Mouse (Mus musculus) CH12.LX (cell line): ENCODE results near the gene Sgca. TPM values are rescaled to one million over a fixed set of nuclear protein-coding genes. Genes with fewer than 3 reads are reported as not detected.

Experiments used
- DNase-seq: peaks from one replicate; pipeline ENCODE4 v3.0.0-alpha.2; 2013; ENCODE audit errors: extremely low read depth
- H3K27ac ChIP-seq: 2 replicates; pipeline ENCODE4 v1.5.1; 2012; ENCODE audit warnings: low read depth, mild to moderate bottlenecking, control low read depth, moderate library complexity; ENCODE audit not compliant: insufficient read depth
- H3K27me3 ChIP-seq: replicated peaks from 2 replicates; pipeline ENCODE3; 2012; ENCODE audit warnings: inconsistent platforms
- H3K36me3 ChIP-seq, 2 experiments: replicated peaks in 1 of 2; 2 replicates each; pipeline versions ENCODE3 to v1.6.1; 2012; ENCODE audit warnings: inconsistent platforms in 1 of 2, low read length in 1 of 2, mild to moderate bottlenecking in 1 of 2, mixed read lengths in 1 of 2, moderate library complexity in 1 of 2; ENCODE audit not compliant: control insufficient read depth in 1 of 2, insufficient read depth in 1 of 2
- H3K4me1 ChIP-seq, 2 experiments: 2 replicates each; pipeline ENCODE4 v1.6.1; 2012; ENCODE audit warnings: inconsistent platforms in 1 of 2, moderate library complexity in 1 of 2; ENCODE audit not compliant: insufficient read depth in 2 of 2, control insufficient read depth in 1 of 2
- H3K4me2 ChIP-seq: 2 replicates; pipeline ENCODE4 v1.6.1; 2012; ENCODE audit warnings: low read depth, mild to moderate bottlenecking, control low read depth; ENCODE audit not compliant: poor library complexity, insufficient read depth, severe bottlenecking
- H3K4me3 ChIP-seq, 3 experiments: fragments of 150-350 bp in 1 of 3; sonication (generic) in 1 of 3; replicated peaks in 1 of 3; 2 replicates each; pipeline versions ENCODE3 to v1.5.1; 2011 to 2012; ENCODE audit warnings: low read depth in 2 of 3, low read length in 2 of 3, mild to moderate bottlenecking in 2 of 3, moderate library complexity in 2 of 3, control low read depth in 1 of 3, improper control_type of control experiment in 1 of 3, inconsistent platforms in 1 of 3, mixed read lengths in 1 of 3; ENCODE audit not compliant: poor library complexity in 1 of 3
- H3K79me2 ChIP-seq: replicated peaks from 2 replicates; pipeline ENCODE4 v1.6.1; 2012; ENCODE audit warnings: mild to moderate bottlenecking, moderate library complexity; ENCODE audit not compliant: control insufficient read depth, poor library complexity, insufficient read depth, severe bottlenecking; ENCODE audit errors: extremely low read depth
- H3K9ac ChIP-seq: 2 replicates; pipeline ENCODE4 v1.6.1; 2012; ENCODE audit warnings: low read depth, mild to moderate bottlenecking, control low read depth, moderate library complexity; ENCODE audit not compliant: insufficient read depth
- H3K9me3 ChIP-seq: replicated peaks from 2 replicates; pipeline ENCODE3; 2012; ENCODE audit warnings: low read length, inconsistent platforms, mixed read lengths
- CHD1 ChIP-seq: IDR thresholded peaks from 2 replicates; pipeline ENCODE4 v1.6.1; 2012; ENCODE audit warnings: low read depth, low read length, improper control_type of control experiment, inconsistent platforms
- CTCF ChIP-seq, 2 experiments: IDR thresholded peaks in 1 of 2; conservative IDR thresholded peaks in 1 of 2; 2 replicates each; pipeline ENCODE4 v1.5.1; 2011 to 2012; ENCODE audit warnings: low read depth in 2 of 2, low read length in 2 of 2, improper control_type of control experiment in 1 of 2, inconsistent platforms in 1 of 2, mild to moderate bottlenecking in 1 of 2, moderate library complexity in 1 of 2
- E2F4 ChIP-seq: IDR thresholded peaks from 2 replicates; pipeline ENCODE4 v1.6.1; 2011; ENCODE audit warnings: low read depth, low read length, improper control_type of control experiment; ENCODE audit not compliant: insufficient replicate concordance
- ETS1 ChIP-seq: conservative IDR thresholded peaks from 2 replicates; pipeline ENCODE4 v1.6.1; 2012; ENCODE audit warnings: low read depth, mild to moderate bottlenecking, inconsistent platforms, low read length, improper control_type of control experiment, moderate library complexity
- IRF4 ChIP-seq: IDR thresholded peaks from 2 replicates; pipeline ENCODE4 v1.6.1; 2014; ENCODE audit warnings: low read depth, mild to moderate bottlenecking, inconsistent platforms, low read length, improper control_type of control experiment
- KAT2A ChIP-seq: IDR thresholded peaks from 2 replicates; pipeline ENCODE4 v1.6.1; 2012; ENCODE audit warnings: low read length, improper control_type of control experiment, inconsistent platforms; ENCODE audit not compliant: insufficient replicate concordance
- MAX ChIP-seq: IDR thresholded peaks from 2 replicates; pipeline ENCODE4 v1.6.1; 2011; ENCODE audit warnings: low read length, improper control_type of control experiment
- MAZ ChIP-seq: IDR thresholded peaks from 2 replicates; pipeline ENCODE4 v1.6.1; 2012; ENCODE audit warnings: low read depth, mild to moderate bottlenecking, inconsistent platforms, low read length, improper control_type of control experiment, moderate library complexity
- RAD21 ChIP-seq: IDR thresholded peaks from 2 replicates; pipeline ENCODE4 v1.6.1; 2011; ENCODE audit warnings: low read depth, mild to moderate bottlenecking, low read length, improper control_type of control experiment, moderate library complexity
- SIN3A ChIP-seq: IDR thresholded peaks from 2 replicates; pipeline ENCODE4 v1.6.1; 2012; ENCODE audit warnings: low read length, improper control_type of control experiment, inconsistent platforms
- SMC3 ChIP-seq: IDR thresholded peaks from 2 replicates; pipeline ENCODE4 v1.6.1; 2011; ENCODE audit warnings: low read depth, low read length, improper control_type of control experiment
- dilution Hi-C: fragments of 300-500 bp; cut with MboI; formaldehyde crosslinking; loops from 2 replicates; pipeline ENCODE4 v1.14.3; 2020; ENCODE audit warnings: low sequenced_read_pairs; ENCODE audit not compliant: extremely low pct_unique_long_range_greater_than_20kb, extremely low pct_ligation_motif_present
- in situ Hi-C: fragments of 300-500 bp; cut with MboI; formaldehyde crosslinking; loops from 3 replicates; pipeline ENCODE4 v1.14.3; 2019; ENCODE audit warnings: low sequenced_read_pairs, low pct_ligation_motif_present, low pct_unique_long_range_greater_than_20kb, mixed read lengths
- polyA plus RNA-seq: library from polyadenylated mRNA; unstranded; fragments of >175 nt; gene quantifications from 2 replicates; pipeline ENCODE4 v1.2.1, GENCODE M21; 2012; ENCODE audit warnings: low read depth; ENCODE audit not compliant: insufficient read length
- total RNA-seq, 2 experiments: library from RNA; depleted of rRNA; stranded (reverse); fragments of 300-350 nt in 1 of 2; fragments of >200 nt in 1 of 2; gene quantifications; 2 replicates each; pipeline ENCODE4 v1.2.3; 2012 to 2014

Gene Sgca
- total and polyA plus RNA-seq, 3 experiments: 0.08 to 0.39 TPM; not detected in 1

GRCm38 (mm10) chr11:94944295-94944694 is 31.8 kb downstream of the Sgca start:
- TF ChIP-seq CTCF (conservative IDR thresholded peaks at IDR 0.05 in 1 of 2, IDR thresholded peaks at IDR 0.05 in 1 of 2; ENCODE audit: low read depth in 2 of 2, low read length in 2 of 2): peak in 1 of 2 experiments; percentile 60; a peak in 2 of 4 replicates
- peak; percentile 30; the same call in 1 of the 2 replicates for TF ChIP-seq SMC3
- no peak for TF ChIP-seq SIN3A
- Histone ChIP-seq H3K79me2 (no peaks in the 10 kb centered on the region), H3K27me3 (peaks cover 99% of the 10 kb centered on the region), H3K9me3 (no peaks in the 10 kb centered on the region), H3K9ac (no peak overlapping the region), H3K4me1 (peaks cover 11 to 14% of the 10 kb centered on the region in 2 experiments), H3K4me3 (no peak overlapping the region), H3K27ac (no peak overlapping the region), H3K4me2 (no peak overlapping the region), H3K36me3 (no peaks in the 10 kb centered on the region)
- no peak for DNase-seq
- in situ Hi-C loops: no loop called here
- dilution Hi-C loops: no loop called here

- peaks cover 11 to 14% of the 10 kb centered on the region in 2 experiments for H3K4me1 ChIP-seq
- dilution Hi-C loops: no loop called here
- in situ Hi-C loops: no loop called here
Measured at GRCm38 (mm10) chr11:94943054-94943453, 33.1 kb downstream of the Sgca start.

GRCm38 (mm10) chr11:94942282-94943023 is 33.7 kb downstream of the Sgca start:
- peak; percentile 23 for TF ChIP-seq RAD21
- no peak for TF ChIP-seq MAX
- no peak for TF ChIP-seq IRF4
- TF ChIP-seq CTCF (conservative IDR thresholded peaks at IDR 0.05 in 1 of 2, IDR thresholded peaks at IDR 0.05 in 1 of 2; ENCODE audit: low read depth in 2 of 2, low read length in 2 of 2): peak; percentile 54 to 78; a peak in 3 of 4 replicates
- no peak for TF ChIP-seq KAT2A
- peak; percentile 61 for TF ChIP-seq SMC3
- H3K27ac ChIP-seq: no peak overlapping the region
- H3K36me3 ChIP-seq: no peaks in the 10 kb centered on the region
- in situ Hi-C loops: no loop called here
- peak; percentile 77 for DNase-seq
- H3K9ac ChIP-seq: no peak overlapping the region
- H3K4me1 ChIP-seq: peaks cover 17 to 18% of the 10 kb centered on the region in 2 experiments
- no peaks in the 10 kb centered on the region for H3K79me2 ChIP-seq
- H3K27me3 ChIP-seq: peaks cover 100% of the 10 kb centered on the region
- H3K4me3 ChIP-seq: peak overlapping the region in 1 of 3 experiments; percentile 1
- dilution Hi-C loops: no loop called here
- no peaks in the 10 kb centered on the region for H3K9me3 ChIP-seq
- H3K4me2 ChIP-seq: no peak overlapping the region

More at GRCm38 (mm10) chr11:94943054-94943453, 33.1 kb downstream of the Sgca start:
- DNase-seq: no peak
- Histone ChIP-seq H3K4me2 (no peak overlapping the region), H3K9ac (no peak overlapping the region), H3K79me2 (no peaks in the 10 kb centered on the region), H3K36me3 (no peaks in the 10 kb centered on the region), H3K4me3 (no peak overlapping the region), H3K27ac (no peak overlapping the region), H3K27me3 (peaks cover 99% of the 10 kb centered on the region), H3K9me3 (no peaks in the 10 kb centered on the region)
- TF ChIP-seq SMC3 (no peak), ETS1 (no peak), MAZ (no peak), CHD1 (no peak), E2F4 (no peak)
